Mouse (Mus musculus) layer of hippocampus, adult 18-20 months (tissue): Measurements from ENCODE around the gene Baiap2l2. TPM values are rescaled to one million over a fixed set of nuclear protein-coding genes. Genes with fewer than 3 reads are reported as not detected.
A peak's percentile ranks its signal among the peaks of the same experiment; 100 is the strongest.

Experiments used
- DNase-seq, 2 experiments: peaks; one replicate each; pipeline ENCODE4 v3.0.0; 2022; ENCODE audit warnings: low spot score in 2 of 2
- long read RNA-seq: library from polyadenylated mRNA; stranded (forward); transcript quantifications from one replicate; pipeline ENCODE4 v2.0.0, GENCODE M21; 2021
- total RNA-seq, 2 experiments: library from RNA; stranded (reverse); gene quantifications; 2 replicates each; pipeline ENCODE4 v1.2.3; 2021

Baiap2l2 gene
- total RNA-seq, result 1 to 10 TPM; 1.9 to 4.8 TPM
- long read RNA-seq, partial matches to known transcripts, result 0 of 1 reads
- long read RNA-seq, other reads (novel, unspliced or antisense), result 1 of 1 reads

DNA sequence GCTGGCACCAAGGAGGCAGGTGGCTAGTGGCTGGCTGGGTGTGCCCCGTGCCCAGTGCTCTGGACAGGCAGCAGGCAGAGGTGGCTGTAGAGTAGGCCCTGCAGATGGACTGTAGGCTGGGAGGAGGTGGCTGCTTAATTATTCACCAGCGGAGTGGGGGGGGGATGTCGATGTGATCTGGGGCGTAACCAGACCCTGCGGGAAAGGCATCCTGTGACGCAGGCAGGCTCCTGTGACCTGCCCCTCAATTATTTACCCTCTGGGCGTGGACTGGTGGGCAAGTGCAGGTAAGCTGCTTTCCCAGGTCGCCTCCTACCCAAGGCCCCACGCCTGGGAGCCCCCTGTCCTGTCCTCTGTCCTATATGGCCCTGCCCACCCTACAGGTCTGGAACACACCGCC lies at the start of gene Baiap2l2:
TSS of gene Baiap2l2 (minus strand) at position 139 of the 400 bp plus-strand sequence.
- no peak for DNase-seq

DNA sequence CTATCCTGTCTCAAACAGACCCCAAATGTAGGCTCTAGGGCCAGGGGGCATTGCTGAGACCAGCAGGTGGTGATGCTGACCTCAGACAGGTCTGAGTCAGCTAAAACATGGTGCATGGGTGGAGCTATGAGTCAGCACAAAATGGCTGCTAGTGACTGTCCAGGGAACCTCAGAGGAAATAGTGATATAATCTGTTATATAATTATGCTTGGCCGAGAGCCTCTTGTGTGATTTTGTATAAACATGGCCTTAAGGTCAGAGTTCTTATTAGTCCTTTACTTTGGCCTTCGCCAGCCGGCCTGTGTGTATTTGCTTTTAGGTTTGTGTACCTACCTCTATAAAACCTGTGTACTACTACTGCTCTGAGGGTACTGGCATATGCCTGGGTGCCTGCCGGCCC lies 48.1 kb upstream of the Baiap2l2 start:
- no peak for DNase-seq

DNA sequence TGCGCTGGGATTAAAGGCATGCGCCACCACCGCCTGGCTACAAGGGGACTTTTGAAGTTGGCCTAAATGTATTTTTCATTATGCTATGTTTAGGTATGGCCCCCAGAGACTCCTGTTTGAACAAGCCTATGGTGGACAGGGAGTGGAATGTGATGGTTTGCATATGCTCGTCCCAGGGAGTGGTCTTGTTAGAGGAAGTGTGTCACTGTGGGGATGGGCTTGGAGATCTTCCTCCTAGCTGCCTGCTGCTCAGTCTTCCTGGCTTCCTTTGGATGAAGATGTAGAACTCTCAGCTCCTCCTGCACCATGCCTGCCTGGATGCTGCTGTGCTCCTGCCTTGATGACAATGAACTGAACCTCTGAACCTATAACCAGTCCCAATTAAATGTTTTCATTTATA lies 45.2 kb upstream of the Baiap2l2 start:
- no peak for DNase-seq

DNA sequence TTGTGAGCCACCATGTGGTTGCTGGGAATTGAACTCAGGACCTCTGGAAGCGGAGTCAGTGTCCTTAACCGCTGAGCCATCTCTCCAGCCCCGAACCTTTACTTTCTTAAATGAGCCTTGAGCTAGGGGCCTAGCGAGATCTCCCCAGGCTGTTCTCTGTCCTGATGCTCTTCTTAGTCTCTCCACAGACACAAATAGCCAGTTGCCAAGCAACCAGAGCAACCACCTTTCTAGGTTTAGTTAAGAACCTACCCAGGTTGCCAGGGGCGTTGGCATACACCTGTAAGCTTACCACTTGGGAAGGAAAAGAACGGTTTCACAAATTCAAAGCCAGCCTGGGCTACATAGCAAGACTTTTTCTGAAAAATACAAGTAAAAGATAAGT lies 44.6 kb upstream of the Baiap2l2 start:
- DNase-seq, result no peak

DNA sequence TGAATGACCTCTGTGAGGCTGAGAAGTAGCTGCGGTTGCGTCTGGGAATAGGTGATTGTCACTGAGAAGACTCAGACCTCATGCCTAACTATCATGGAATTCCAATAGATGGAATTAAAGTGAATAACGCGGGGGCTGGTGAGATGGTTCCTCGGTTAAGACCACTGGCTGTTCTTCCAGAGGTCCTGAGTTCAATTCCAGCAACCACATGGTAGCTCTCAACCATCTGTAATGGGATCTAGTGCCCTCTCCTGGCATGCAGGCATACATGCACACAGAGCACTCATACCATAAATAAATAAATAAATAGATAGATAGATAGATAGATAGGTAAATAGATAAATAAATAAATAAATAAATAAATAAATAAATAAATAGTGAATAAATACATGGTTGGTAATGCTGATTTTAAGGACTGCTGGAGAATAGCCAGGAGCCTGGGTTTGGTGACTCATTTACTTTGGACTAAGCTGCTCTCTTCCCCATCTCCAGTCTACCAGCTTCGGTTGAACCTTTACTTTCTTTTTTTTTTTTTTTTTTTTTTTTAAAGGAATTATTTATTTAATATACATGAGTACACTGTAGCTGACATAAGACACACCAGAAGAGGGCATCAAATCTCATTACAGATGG lies 44.1 kb upstream of the Baiap2l2 start:
- DNase-seq, result no peak

DNA sequence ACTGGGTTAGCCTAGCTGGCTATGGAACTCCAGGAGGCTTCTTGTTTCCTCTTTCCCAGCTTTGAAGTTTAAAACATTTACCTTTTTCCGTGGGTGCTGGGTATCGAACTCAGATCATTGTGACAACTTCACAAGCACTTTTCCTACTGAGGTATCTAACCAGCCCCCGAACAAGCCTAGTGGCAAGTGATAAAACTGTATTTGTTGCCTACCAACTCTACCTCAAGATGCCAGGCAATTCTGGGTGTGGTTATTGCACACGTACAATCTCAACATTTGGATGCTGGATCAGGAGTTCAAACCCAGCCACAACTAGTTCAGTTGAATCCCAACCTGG lies 43.6 kb upstream of the Baiap2l2 start:
- DNase-seq, result no peak

DNA sequence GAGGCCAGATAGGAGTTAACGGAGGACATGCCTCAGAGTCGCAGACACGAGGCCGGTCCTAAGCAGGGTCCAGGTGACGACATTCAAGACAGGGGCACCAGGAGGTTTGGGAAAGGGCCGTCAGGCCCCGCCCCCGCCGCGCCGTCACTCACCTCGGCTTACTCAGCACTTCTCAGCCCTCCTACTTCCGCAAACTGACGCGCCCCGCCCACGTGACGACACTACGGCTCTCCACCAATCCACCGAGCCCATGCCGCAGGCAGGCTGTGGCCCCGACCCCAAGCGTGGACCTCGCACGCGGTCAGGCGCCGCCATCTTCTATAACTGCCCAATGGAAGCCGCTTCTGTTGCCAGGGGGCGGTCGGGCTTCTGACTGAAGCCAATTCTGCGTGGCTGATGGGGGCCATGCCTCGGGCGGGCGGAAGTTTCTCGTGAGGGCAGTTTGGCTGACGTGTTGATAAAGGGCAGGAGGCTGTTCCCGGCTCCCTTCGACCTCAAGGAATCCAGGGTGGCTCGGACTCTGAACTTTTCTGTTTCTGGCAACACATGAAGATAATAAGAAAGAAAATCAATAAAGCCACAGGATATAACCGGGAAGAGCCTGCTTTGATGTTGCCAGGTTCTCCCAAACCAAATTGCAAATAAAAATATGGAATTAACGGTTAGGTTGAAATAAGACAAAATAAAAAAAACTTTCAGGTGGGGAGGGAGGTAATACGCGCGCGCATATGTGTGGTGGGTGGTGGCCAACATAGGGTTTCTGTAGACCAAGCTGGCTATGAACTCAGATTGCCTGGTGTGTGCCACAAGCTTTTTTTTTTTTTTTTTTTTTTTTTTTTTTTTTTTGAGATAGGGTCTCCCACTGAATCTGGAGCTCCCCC lies 43.0 kb upstream of the Baiap2l2 start, which contains the start of gene Pla2g6:
TSS of gene Pla2g6 (minus strand) at position 333 of the 881 bp plus-strand sequence.
- DNase-seq, result peak; percentile 98

DNA sequence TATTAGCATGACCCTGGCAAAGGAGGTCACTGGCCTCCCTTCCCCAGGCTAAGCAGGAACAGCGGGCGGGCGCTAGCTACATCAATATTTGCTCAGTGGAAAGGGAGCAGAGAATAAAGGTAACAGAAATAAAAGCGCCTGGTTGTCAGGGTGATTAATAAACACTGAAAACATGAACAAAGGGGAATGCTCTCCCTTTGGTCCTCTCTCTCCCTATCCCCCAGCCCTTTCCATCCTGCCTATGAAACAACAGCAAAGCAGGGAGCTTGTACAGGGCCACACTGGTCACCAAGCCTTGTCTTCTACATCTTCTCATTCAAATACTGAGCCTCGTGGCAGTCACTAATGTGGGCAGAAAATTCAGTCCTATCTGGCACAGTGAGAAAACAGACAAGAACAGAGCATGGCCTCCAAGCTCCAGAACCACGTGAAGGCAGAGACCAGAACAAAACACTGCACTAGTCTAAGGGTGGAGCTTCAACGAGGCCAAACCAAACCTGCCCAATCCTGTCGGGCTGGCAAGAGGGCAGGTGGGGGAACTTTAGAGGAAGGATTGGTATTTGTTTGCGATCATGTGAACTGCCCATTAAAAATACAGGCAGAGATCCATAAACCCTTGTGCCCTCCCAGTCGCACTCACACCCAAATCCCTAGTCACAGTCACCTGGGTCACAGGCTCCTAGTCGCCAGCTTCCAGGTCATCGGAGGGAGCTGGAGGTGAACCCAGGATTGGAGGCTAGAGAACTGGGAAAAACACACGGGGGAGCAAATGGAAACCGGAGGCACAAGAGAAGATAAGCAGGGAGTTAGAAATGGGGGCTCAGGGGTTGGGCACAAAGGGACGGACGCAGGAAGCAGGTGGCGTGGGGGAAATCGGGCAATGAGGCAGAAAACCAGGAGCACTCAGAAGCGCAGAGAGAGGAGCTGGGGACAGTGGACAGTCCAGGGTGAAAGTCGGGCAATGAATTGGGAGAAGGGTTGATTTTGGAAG lies 41.9 kb upstream of the Baiap2l2 start:
- peak in 1 of 2 experiments; percentile 37 for DNase-seq

DNA sequence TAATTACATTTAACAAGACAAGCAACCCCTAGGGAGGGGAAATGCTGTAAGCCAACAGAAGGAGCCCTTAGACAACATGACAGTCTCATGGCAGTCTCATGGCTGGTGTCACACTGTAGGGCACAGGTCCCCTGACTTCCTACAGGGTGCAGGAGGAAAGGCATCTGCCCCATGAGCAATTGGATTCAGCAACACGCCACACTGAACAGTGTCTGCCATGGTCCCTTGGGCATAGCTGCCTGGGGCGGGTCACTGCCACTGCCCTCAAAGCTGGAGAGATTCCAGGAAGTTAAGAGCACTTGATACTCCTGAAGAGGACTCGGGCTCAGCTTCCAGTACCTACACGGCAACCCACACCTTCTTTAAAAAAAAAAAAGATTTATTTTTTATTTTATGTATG lies 40.9 kb upstream of the Baiap2l2 start:
- no peak for DNase-seq

DNA sequence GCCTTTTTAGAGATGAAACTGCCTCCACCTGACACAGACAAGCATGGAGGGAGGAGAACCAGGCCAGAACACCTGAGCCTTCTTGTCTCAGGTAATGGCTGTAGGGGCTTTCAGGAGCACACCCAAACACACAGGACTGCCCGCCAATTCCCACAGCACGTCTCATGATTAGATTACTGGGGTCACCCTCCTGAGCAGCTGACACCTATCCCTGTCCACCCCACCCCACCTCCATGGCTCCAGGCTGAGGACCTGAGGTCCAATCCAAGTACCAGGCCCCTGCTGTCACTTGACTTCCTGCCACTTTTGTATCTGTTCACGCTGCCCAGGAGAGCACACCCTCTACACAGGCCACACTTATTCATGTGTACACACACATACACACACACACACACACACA lies 40.4 kb upstream of the Baiap2l2 start:
- DNase-seq, result no peak

DNA sequence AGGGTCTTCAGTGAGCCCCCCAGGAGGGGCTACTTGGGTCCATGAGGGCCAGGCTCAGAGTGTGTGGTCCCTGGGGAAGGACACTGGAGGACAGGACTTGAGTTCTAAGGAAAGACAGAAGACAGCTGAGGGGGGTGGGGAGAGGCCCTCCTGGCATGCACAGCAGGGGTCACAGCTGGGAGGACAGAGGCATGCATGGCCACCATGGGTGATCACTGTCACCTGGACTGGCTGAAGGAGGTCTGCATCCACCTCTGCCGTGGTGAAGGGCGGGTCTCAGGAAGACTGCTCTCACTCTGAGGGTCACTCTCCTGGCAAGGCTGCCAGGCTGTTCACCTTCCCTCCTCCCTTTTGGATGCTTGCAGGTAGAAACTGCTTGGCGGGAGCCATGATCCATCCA lies 39.0 kb upstream of the Baiap2l2 start:
- no peak for DNase-seq

DNA sequence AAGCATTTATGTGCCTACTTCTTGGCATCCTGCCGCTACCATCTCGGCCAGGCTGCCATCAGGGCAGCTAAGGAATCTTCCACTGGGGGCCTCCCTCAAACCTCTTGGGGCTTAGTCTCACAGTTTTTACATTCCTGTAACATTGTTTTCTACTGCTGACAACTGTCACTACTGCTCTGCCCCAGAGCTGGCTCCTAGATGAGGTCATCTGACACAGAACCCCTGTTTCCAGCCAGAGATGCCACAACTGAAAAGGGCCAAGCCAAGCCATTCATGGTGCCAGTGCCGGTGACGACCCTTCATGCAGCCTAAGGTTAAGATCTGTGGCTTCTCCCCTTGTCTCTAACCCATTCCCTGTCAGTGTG lies 38.4 kb upstream of the Baiap2l2 start:
- DNase-seq, result no peak

DNA sequence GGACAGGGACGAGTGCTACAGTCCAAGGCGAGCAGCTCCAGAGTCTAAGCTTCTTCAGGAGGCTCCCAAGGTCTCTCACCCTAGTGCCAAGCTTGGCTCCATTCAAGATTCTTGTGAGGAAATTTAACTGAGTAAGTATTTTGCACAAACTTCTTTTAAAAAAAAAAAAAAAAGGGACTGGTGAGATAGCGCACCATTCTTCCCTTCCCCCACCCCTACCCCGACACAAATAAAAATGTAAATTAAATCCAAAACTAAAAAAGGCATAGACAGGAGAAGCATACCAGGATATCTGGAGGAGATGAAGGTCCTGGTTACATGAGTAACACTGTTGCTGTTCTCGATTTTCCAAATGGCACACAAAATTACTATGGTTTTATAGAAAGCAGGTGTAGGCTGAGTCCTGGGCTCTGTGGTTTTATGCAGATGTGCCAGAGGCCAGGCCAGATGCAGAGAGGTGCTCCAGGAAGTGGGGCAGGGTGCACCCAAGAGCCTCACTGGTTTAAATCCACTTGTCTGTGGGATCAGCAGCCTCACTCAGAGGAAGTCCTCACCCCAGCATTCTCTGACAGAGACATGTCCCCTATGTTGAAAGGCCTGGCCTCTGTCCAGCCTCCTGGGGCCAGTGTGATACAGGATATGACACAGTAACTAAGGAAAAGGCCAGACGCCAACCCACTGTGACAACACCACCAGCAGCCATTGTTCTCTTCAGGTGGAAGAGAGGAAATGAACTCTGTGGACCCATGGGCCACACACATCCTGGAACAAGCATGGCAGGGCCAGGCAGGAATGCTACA lies 37.9 kb upstream of the Baiap2l2 start:
- DNase-seq, result no peak

DNA sequence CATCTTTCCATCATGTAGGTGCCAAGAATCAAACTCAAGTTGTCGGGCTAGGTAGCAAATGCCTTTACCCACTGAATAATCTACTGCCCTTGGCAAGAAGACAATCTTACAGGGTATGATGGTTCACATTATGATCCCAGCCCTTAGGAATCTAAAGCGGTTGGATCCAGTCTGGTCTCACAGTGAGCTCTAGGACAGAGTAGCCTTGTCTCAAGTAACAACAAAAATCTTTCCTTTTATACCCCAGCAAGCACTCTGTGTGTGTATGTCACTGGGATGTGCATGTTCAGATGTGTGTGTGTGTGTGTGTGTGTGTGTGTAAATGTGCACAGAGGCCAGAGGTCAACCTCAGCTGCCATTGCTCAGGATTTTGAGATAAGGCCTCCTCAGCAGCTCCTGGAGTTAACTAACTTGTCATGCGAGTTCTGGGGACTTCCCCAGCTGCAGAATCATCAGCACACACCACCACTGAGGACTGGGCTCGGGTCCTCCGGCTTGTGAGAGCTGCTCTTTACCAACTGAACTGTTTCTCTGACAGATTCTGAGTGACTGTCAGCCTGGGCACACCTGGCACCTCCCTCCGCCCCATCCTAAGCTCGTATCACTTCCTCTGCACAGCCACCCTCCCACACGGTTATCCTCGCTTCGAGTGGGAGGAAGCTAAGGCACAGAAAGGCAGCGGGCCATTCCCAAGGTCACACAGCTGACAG lies 37.1 kb upstream of the Baiap2l2 start:
- DNase-seq, result no peak

DNA sequence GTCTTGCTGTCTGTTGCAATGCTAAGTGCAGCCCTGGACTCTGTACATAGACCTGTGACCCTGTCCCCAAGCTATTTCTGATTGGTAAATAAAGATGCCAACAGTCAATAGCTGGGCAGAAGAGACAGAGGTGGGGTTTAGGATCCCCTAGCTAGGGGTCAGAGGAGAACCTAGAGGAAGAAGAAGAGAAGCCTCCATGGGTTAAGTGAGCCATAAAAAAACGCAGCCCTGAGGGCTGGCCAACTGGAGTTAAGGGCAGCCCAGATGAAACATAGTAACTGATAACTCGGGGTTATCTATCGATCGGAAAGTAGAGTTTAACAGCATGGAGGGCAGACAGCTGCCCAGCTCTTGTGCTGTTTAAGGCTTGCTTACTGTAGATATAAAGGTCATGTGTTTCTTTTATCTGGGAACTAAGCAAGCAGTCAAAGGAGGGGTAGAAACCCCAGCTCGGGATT lies 36.4 kb upstream of the Baiap2l2 start:
- no peak for DNase-seq

DNA sequence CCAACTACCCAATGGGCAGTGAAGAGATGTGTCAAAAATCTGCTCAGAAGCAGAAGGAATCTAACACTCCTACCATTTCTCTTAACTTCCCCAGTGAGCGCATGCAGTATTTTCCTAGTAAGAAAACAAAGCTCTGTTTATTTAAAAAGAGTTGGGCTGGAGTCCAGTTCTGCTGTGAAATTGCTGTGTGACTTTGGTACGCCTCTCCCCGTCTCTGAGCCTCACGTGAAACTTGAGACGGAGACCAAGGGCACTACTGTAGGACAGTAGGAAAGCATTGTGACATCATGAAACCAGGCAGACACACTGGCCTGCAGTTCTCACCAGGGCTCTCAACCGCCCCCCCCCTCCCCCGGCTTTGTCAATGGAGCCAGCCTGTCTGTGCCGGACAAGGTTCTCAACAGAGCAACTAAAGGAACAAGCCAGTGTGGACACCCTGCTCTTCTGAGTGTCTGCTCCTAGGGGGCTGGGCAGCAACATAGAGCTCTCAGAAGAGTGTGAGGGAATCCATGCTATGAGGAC lies 28.6 kb upstream of the Baiap2l2 start:
- no peak for DNase-seq

DNA sequence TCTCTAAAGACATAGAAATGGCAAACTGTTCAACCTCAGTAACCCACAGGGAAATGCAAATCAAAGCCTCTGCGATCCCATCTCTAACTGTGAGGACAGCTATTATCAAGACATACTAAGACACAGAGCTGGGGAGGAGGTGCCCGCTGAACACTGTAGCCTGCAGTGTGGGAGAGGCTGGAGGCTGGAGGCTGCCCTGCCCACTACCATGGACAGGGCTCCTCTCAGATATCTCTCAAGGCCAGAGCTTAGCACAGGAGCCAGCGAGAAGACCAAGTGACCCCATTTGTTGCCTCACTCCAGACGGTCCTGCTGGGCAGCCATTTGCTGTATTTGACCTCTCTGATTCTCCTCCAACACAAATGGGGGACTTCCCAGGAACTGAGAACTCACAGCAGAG lies 22.5 kb upstream of the Baiap2l2 start:
- no peak for DNase-seq

DNA sequence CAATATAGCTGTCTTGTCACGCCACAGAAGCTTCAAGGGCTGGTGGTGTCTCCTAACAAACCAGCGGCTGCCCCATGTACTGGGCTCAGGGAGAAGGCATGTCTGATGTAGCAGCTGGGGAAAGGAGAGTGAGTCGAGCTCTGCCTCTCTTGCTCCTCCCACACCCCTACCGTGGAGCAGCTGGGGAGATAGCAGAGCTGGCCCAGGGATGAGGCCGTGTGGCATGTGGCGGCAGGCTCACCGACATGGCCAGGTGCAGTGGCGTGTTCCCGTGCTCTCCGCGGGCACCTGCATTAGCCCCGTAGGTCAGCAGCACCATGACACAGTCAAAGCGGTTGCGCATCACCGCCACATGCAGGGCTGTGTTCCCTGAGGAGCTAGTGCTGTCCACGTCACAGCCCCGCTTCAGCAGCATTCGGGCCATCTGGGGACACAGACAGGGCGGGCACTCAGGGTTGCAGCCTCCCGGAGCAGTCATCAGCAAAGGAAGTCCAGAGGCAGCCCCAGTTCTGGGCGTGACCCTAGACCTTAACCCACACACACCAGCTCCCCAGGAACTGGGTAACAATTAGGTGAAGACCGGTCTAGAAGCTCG lies 20.8 kb upstream of the Baiap2l2 start:
- no peak for DNase-seq

DNA sequence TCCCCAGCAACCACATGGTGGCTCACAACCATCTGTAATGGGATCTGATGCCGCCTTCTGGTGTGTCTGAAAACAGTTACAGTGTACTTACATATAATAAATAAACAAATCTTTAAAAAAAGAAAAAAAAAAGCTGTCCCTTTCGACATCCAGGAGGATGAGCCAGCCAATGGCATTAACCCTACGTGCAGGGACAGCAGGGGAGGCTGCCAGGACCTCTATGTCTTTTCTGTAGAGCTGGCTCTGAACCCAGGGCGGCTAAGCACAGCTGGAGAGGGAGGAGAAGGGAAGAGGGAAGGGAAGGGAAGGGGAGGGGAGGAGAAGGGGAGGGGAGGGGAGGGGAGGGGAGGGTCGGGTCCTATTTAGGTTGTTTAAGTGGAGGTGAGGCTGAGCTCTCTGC lies 19.5 kb upstream of the Baiap2l2 start:
- DNase-seq, result no peak
